Mouse (Mus musculus) gastrocnemius, postnatal 14 days (tissue): ENCODE measurements at regions not wholly inside any gene's neighbourhood (a gene's known extent, or its start where the extent isn't known, plus 50 kb on each side); places are given as distances from the start of the nearest gene placed in this dataset.

Source experiments
- DNase-seq: peaks from one replicate; pipeline ENCODE4 v3.0.0; 2021; ENCODE audit warnings: mixed read lengths
- intact Hi-C: fragments of 180-260 bp; cut with DNase I; formaldehyde crosslinking; loops from one replicate; pipeline ENCODE4 v1.15.1; 2025; ENCODE audit warnings: low total_unique reads

DNA sequence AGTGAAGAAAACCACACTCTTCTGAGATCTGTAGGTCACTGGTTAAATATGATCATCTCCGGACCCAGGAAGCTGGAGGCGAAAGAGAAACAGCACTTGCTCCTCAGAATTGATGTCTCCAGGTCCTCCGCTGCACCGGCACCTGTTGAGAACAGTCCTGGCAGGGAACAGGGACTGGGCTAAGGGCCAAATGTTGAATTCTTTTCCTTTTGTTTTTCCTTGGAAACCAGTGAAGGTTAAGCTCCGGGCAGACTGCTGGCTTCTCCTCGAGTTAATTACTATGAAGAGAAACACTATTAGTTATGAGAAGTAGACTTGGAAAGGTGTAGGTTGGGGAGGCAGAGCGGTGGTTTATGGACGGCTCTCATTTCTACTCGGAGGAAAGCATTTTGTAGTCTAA lies 242.7 kb downstream of the Rngtt start:
- DNase-seq = no peak
- intact Hi-C loops = no loop called here

DNA sequence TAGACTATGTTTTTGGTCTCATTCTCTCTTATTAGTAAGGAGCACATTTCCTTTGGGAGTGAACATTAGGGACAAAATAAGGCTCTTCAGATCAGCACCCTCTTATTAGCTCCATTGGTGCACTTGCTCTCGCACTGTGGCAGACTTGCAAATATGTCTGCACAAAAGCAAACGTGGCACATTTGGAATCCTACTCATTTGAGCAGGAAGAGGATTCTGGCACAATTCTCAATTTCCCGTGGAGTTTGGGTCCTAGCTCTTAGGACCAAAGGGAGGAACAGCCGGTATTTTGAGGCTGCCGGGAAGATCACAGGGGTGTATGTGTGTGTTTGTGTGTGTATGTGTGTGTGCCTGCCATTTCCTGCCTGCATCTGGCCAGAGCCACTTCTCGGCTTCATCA lies 244.5 kb downstream of the Rngtt start:
- DNase-seq = no peak
- intact Hi-C loops = no loop called here

DNA sequence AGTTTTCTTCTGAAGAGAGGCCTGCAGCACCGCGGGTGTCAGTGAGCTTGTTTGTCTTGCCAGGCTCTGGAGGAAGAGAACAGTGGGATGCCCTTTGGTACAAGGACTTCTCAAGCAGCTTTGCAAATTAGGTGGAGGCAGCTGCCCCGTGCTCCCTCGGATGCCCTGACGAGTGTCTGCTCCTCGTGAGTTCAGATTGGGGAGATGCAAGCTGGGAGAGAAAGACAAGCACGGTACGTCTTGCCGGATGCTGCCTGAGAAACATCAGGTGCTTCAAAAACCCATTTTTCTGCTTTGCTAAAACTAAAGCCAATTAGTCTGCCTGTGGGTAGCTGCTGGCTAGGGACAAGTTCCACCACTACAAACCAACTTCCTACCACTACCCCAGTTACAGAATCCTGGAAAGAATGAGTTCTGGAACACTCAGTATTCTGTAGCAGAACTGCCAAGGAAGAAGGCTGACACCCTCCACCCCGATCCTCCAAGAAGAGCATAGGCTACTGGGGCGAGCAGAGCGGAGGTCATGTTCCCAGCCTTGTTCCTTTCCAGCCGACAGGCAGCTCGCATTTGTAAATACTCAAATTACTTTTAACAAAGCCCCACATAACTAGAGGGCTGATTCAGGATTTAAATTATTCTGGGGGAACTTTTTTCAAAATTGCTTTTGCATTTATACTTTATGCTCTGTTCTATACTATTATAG lies 245.3 kb downstream of the Rngtt start:
- DNase-seq = no peak
- intact Hi-C loops = no loop called here

DNA sequence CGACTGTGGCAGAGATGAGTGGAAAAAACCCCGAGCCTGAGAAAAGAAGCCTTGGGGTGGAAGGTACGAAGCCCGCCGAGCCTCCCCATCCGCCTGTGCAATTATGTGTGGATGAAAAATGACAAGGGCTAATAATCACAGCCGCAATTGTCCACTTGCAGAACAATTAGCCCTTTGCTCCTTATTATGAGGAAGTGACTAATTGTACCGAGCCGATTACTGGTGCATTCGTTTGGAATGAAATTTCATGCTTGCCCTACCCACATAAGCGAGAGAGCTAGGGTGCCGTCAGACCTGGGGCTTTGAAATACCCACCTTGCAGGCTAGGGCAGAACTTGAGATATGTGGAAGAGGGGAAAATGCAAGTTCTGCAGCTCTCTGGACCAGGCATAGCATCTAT lies 245.9 kb downstream of the Rngtt start:
- intact Hi-C loops = no loop called here
- DNase-seq = no peak

DNA sequence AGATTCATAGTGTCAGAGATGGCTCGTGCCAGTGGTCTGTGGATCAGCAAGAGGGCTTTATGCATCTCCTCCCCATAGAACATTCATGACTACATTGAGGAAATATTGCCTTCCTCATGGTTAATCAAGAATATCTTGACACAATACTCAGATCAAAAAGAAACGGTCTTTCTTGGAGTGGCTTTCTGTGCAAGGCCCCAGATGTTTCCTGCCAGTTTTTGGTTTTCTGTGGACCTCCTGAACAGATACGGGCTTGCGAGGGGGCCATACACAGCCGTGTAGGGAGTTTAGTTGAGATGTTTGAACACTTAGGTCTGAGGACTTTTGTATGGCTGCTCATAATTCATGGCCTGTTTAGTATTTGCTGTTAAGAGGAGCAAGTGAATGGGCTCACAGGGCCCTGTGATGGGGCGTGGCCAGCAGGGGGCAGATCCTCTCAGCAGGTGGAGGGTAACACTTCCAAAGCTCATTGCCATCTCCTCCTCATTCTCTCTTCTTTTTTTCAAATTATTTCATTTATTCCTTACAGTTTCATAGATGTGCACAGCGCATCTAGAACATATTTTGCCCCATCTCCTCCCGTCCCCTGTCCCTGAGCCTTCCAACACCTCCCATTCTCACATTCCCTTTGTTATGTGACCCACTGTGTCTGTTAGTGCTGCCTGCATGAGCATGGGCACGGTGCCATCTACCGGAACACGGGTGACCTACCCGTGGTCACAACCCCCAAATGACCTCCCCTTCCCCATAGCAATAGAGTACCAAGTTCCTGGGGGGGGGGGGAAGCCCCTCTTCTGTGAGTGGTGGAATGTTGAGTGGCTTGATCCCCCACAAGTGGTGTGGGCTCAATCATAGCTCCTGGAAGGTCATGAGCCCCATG lies 246.8 kb downstream of the Rngtt start:
- intact Hi-C loops = no loop called here
- DNase-seq = peak; percentile 16

DNA sequence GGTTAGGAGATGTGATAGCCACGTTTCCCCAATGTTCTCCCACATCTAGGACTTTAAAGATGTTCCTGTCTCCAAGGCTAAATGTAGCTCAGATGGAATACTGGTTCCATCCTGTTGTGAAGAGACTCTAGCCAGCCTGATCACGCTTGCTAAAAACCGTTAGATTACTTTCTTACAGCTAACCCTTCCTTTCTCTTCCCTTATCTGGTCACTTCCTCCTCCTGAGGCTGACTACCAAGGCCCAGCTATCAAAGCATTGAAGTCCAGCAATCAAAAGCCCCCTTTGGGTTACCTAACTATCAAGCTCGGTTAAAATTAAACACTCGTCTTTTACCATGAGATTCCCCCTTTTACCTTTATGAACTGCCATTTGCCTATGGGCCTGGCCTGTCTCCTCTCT lies 260.2 kb downstream of the Rngtt start:
- no peak for DNase-seq
- intact Hi-C loops = no loop called here

DNA sequence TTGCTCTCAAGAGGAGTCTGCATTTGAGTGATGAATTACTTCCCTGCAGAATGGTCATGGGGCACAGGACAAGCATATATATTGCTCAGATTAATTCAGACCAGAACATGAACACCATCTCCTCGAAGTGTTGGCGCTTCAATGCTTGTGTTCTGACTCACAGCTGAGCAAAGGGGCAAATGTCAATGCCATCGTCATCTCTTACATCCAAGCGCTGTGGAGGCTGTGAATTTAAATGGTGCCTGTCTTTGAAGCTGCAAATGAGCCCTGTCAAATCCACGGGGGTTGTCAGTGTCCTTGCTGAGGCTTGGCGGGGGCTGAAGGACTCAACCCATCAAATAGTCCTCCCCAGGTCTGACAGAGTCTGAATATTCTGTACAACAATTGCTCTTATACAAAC lies 261.2 kb downstream of the Rngtt start:
- intact Hi-C loops = no loop called here
- DNase-seq = no peak

DNA sequence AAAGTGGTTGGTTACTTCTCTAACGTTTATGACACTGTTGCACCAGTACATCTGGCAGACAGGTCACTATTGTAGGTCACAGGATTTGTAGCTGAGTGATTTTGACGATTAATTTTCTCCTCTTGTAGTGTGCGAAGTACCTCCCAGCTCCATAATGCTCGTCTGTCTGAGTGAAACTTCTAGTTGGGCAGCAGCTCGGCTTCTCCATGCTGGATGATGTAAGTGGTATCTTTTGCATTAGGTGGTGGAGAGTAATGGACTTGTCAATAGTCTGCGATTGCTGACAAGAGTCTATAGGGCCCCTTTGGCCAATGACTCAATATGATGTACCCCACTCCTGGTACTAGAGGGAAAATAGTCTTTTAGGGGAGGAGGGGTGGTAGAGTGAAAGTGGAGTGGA lies 267.5 kb downstream of the Rngtt start:
- DNase-seq = no peak
- intact Hi-C loops = no loop called here

DNA sequence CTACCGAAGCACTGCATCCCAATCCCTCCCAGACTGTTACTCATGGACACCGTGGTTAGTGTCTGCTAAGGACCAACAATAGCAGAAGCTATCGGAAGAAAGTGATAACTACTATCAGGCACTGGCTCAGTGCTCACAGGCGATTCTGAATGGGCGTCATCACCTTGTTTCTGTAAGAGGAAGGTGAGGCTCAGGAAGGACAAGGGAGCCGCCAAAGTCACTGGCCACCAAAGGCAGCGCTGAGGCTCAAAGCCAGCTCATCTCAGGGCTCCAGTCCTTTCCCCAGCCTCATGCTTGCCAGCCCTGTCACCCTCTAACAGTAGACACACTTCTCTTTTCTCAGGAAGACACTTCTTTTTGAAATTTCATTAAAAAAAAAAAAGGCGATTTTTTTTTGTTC lies 270.4 kb downstream of the Rngtt start:
- no peak for DNase-seq
- intact Hi-C loops = no loop called here

DNA sequence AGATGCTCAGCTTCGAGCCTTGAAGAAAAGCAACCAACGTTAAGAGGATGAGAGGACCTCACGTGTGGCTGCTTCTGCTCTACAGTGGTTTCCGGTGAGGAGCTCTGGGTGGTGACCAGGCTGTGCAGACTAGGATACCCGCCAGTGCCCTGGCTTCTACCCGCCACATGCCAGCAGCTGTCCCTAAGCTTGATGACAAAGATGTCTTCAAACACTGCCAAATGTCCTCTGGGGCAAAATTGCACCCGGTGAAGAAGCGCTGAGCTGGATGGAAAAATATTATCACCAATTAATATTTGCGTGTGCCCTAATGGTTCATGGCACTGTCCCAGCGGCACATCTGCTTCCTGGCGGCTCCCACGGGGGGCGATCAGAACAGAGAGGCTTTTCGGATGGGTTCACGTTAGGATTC lies 271.1 kb downstream of the Rngtt start:
- peak; percentile 41 for DNase-seq
- intact Hi-C loops = no loop called here

DNA sequence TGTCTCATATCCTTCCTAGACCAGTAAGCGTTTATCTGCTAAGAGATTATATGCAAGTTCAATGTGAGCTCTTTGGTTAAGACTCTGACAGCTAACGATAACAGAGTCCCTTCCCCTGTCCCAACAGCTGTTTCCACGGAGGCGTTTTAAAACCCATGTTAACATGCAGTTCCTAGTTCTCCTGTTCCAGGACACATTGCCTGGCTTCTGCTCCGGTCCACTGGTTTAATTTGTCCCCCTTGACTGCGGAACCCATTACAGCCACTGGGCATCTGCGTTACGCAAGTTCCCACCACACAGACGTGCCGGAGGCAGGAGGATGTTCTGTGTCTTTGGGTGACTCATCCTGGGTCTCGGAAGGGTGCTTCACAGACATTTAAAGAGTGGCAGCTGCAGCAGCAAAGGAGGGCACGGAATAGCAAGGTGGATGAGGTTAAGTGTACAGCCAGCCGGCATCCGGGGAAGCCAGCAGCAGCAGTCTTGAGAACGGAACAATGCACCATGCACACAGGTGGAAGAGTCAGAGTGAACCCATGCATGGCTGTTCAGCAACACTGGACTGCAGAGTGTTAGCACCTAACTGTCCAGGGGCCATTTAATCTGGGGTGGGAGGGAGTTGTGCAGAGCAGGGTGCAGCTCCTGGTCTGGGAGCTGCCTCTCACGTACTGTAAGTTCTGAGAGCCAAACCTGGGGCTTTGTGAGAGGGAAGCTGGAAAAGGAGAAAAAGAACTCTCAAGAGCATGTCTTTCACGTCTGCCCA lies 271.8 kb downstream of the Rngtt start:
- no peak for DNase-seq

DNA sequence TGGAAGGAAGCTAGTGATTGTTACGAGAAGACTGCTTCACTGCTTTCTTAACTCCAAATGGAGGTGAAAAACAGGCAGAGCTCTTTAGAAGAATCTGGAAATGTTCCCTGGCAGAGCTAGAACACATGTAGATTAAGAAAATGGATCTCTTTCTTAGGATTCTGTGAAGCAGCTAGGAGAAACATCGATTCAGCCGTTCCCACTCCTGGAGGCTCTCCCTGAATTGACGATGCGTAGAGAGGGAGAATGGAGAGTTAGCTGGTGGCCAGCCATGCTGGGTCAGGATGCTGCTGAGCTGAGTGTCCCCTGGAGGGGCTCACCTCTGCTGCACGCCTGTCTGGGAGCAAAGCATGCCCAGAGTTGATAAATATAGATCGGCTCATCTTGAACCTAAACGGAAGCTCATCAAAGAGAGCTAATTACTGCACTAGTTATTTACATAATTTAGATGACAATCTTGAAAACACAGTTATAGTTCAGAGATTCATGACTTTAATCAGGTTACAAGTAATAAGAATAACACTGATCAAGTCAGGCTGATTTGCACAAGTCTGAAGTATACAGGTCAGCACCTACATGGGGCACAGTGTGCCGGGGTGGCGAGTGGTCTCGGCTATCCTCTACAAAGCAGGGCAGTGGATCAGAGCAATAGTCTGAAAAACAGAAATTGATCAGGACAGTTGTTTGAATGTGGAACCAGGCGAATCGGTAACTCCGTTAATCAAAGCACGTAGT lies 273.0 kb downstream of the Rngtt start:
- no peak for DNase-seq
- intact Hi-C loops = no loop called here

More for the DNA sequence above, 271.8 kb downstream of the Rngtt start:
- intact Hi-C loops = no loop called here

DNA sequence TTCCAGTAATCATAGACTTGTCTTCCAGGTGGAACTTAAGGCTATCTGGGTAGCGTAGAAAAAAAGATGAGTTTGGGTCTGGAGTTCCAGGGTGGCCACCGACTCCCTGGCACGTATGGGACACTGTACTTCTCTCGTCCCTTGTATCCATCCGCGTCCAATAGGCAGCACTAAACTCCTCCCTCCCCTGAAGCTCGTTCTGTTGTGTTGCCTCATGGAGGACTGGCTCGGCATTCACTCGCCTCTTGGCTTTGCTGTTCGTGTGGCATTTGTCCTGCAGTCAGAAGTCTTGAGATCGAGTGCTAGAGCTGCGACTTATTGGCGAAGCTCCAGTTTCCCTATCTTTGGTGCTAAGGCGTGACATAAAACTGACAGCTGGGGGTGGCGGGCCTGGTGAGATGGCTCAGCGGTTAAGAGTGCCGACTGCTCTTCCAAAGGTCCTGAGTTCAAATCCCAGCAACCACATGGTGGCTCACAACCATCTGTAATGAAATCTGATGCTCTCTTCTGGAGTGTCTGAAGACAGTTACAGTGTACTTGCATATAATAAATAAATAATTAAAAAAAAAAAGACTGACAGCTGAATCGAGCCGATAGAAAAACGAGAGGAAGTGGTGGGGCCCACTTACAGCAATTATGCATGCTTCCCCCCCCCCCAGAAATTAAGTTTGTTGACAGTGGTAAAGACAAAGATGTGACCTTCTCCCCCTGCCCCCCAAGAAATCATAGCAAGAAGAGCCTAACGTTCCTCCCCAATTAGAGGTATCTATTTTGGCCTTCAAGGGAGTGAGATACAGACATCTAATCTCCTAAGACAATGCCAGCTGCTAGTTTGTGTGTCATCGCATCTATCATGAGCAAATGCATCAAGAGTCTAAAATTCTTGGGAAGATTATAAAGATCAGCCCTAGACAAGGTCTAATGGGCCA lies 274.1 kb downstream of the Rngtt start:
- intact Hi-C loops = no loop called here
- DNase-seq = no peak

DNA sequence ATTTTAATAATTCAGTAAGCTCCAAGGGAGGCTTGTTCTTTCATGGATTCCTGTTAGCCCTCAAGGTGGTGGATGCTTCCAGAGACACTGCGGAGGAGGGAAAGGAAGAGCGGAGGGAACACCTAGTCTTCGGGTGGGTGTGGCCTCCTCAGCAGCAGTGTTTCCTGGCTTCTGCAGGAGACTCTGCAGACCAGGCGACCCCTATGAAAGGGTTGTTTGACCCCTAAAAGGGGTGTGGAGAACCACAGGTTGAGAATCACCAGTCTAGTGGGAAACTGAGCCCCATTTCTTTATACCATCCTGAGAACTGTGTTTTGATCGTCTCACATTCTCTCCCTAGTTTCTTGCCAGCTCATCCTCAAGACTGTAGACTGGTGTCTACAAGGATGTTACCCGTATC lies 275.7 kb downstream of the Rngtt start:
- no peak for DNase-seq
- intact Hi-C loops = no loop called here

DNA sequence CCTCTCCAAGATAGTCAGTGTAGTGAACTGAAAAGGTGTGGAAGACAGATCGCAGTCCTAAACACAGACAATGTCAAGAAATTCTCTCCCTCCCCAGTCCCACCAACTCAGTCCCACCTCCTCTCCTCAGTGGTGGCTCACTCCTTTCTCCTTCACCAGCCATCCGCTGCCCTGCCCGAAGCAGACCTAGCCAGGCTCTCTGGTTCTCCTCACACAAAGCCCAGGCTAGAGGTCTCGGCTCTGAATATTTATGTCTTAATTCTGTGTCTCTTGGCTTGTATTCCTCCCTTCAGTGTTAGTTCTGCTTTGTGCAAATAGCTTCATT lies 276.1 kb downstream of the Rngtt start:
- DNase-seq = no peak
- intact Hi-C loops = no loop called here

DNA sequence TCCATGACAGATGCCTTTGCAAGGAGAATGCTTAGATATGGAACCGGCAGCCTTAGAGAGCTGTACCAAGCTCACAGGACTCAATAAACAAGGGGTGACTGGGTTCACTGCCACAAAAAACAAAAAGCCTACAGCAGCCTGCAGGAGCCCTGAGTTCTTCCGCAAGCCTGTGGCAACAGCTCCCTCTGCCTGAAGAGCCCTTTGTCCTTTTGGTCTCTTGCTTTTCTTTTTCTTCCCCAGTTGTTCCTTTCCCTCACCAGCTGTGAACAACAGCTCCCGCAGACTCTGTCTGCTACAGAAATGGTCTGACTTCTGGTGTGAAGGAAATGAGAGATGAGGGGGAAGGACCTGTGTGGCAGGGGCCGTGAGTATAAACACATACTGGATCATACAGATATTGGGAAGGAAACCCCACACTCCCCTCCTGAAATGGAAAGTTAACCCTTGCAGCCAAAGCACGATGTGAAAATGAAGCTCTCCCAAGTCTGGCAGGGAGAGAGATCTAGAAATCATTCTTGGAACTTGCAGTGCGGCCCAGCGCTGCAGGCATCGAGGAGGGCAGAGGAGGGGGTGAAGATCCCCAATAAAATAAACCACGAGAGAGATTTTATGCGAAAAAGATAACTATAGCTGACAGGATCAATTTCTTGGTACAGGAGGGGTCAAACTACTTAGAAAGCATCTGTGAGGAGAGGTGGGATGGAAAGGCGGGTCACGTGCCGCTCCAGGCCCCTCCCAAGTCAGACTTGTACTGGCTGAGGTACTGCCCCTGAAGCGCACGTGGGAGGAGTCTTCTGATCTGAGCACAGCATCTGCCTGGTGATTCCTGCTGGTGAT lies 276.7 kb downstream of the Rngtt start:
- intact Hi-C loops = no loop called here
- peak; percentile 58 for DNase-seq

DNA sequence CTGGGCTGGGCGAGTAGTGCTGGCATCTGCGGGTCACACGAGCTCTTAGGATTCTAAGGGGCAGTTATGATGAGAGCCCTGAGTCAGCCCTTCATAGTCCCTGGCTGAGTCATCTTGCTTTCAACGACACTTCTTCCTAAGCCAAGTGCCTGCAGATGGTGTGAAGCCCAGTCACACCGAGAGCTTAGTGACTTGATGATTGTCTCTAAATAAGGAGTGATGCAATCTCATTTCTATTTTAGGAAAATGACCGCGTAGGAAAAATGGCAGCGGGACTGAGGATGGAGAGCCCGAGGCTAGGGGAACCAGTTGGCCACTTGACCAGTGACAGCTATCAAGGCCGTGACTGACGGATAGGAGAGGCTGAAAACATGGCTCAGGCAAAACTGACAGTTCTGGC lies 277.6 kb downstream of the Rngtt start:
- DNase-seq = peak; percentile 26
- intact Hi-C loops = no loop called here

DNA sequence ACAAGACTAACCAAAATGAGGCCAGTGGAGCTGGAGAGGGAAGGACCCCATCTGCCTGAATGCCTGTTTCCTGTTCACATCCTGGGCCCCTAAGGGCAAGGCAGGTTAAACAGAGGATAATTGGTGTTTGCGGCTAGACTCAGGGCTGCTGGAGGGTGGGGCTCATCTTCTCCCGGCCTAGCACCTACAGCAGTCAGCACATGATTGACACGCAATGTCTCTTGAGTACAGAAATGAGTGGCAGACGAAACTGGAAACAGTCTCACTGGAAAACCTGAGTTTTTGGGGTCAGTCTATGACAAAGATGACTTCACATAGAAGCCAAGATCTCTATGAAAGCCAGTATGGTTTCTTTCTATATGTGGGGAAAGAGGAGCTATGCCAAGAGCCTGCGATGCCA lies 278.0 kb downstream of the Rngtt start:
- DNase-seq = no peak
- intact Hi-C loops = no loop called here
